Mouse (Mus musculus) layer of hippocampus, adult 11-12 months (tissue): ENCODE results near the gene Aspdh.

Experiments
- DNase-seq: peaks from one replicate; pipeline ENCODE4 v3.0.0; 2022; ENCODE audit warnings: low spot score

The Aspdh gene

GRCm38 (mm10) chr7:44446070-44446855, 18.9 kb upstream of the Aspdh start:
- DNase-seq = peak; percentile 23

GRCm38 (mm10) chr7:44453256-44453655, 11.9 kb upstream of the Aspdh start:
- no peak for DNase-seq

- DNase-seq = no peak
Observed at GRCm38 (mm10) chr7:44456302-44456701, 8.9 kb upstream of the Aspdh start.

GRCm38 (mm10) chr7:44460067-44460466, 5.1 kb upstream of the Aspdh start:
- DNase-seq = no peak

GRCm38 (mm10) chr7:44460767-44461502, 4.3 kb upstream of the Aspdh start:
- DNase-seq = no peak

- DNase-seq = no peak
Observed at GRCm38 (mm10) chr7:44461503-44462217, 3.5 kb upstream of the Aspdh start.

GRCm38 (mm10) chr7:44462218-44463055, 2.8 kb upstream of the Aspdh start:
- DNase-seq = peak; percentile 39

- no peak for DNase-seq
Observed at GRCm38 (mm10) chr7:44463056-44463425, 2.1 kb upstream of the Aspdh start.

- peak; percentile 37 for DNase-seq
Observed at GRCm38 (mm10) chr7:44463556-44464225, 1.5 kb upstream of the Aspdh start.

GRCm38 (mm10) chr7:44464511-44464910, 680 bp upstream of the Aspdh start:
- peak; percentile 88 for DNase-seq

GRCm38 (mm10) chr7:44466006-44466887, 1.1 kb downstream of the Aspdh start:
- peak; percentile 32 for DNase-seq

GRCm38 (mm10) chr7:44466888-44467311, 1.7 kb downstream of the Aspdh start:
- DNase-seq = peak; percentile 35

- DNase-seq = peak; percentile 97
Observed at GRCm38 (mm10) chr7:44467811-44468411, 2.7 kb downstream of the Aspdh start, which contains the start of gene Josd2. TSS of gene Josd2 (plus strand) at chr7:44467980.

GRCm38 (mm10) chr7:44468644-44469285, 3.6 kb downstream of the Aspdh start:
- peak; percentile 23 for DNase-seq

GRCm38 (mm10) chr7:44469677-44470675, 4.8 kb downstream of the Aspdh start:
- DNase-seq = peak; percentile 13

GRCm38 (mm10) chr7:44470696-44471612, 5.8 kb downstream of the Aspdh start:
- DNase-seq = no peak
